Mouse (Mus musculus): Measurements from ENCODE around the gene Pcnx2.

GRCm38 (mm10) chr8:125778919-125779318, 119.2 kb downstream of the Pcnx2 start:
- TF ChIP-seq GATA1 (IDR thresholded peaks at IDR 0.05; ENCODE audit: borderline replicate concordance, low read length) (no peak), FLI1 (IDR thresholded peaks at IDR 0.05; ENCODE audit: low read length) (no peak)
